Mouse (Mus musculus): ENCODE measurements around the gene Mfsd11.
"Not testable (repeated sequence)": the region's sequence is repeated elsewhere in the genome, so short reads cannot be mapped to it uniquely, and the experiment has no call there.

GRCm38 (mm10) chr11:116902588-116902987 is 50.3 kb downstream of the Mfsd11 start:
- TF ChIP-seq CTCF (IDR thresholded peaks at IDR 0.05; ENCODE audit: low read depth, low read length); GATA1 (IDR thresholded peaks at IDR 0.05; ENCODE audit: borderline replicate concordance, low read length): not testable (repeated sequence)
